Mouse (Mus musculus): ENCODE data around the gene Slc35b1. TPM values are rescaled to one million over a fixed set of nuclear protein-coding genes. Genes with fewer than 3 reads are reported as not detected.

Slc35b1 gene
- polyA plus RNA-seq (2015; fragmentation: Nextera tagmentation; extraction: Ambion mirVana) = 133 and 135 TPM in 2 replicates

GRCm38 (mm10) chr11:95384319-95384972, at the start of gene Slc35b1:
Gene Slc35b1 (plus strand): TSS chr11:95384692.
- H3K4me1 ChIP-seq (replicated peaks) = peaks cover 15% of the 10 kb centered on the region
- H3K27me3 ChIP-seq = no peaks in the 10 kb centered on the region
- under 1% methylated on average over 42 of the region's 42 CpGs for WGBS
- H3K9me3 ChIP-seq = no peaks in the 10 kb centered on the region
- H3K4me2 ChIP-seq = peak within 1 kb of the TSS; percentile 73
- H3K27ac ChIP-seq = peak within 1 kb of the TSS; percentile 94
- H3K4me3 ChIP-seq = peak within 1 kb of the TSS; percentile 92
- ATAC-seq (ENCODE audit: low FRiP score) = peak; percentile 95
- H3K9ac ChIP-seq = peak within 1 kb of the TSS; percentile 97
- H3K36me3 ChIP-seq = peaks cover 41% of the 10 kb centered on the region

- WGBS = 0% methylated on average over 15 of the region's 27 CpGs
- H3K4me1 ChIP-seq (replicated peaks) = peaks cover 33% of the 10 kb centered on the region
- no peaks in the 10 kb centered on the region for H3K36me3 ChIP-seq
- peak within 1 kb of the TSS; percentile 80 for H3K9ac ChIP-seq
- H3K9me3 ChIP-seq = no peaks in the 10 kb centered on the region
- peak within 1 kb of the TSS; percentile 95 for H3K4me2 ChIP-seq
- H3K4me3 ChIP-seq = peak within 1 kb of the TSS; percentile 86
- H3K27ac ChIP-seq = no peak within 1 kb of the TSS
- peaks cover 12% of the 10 kb centered on the region for H3K27me3 ChIP-seq
- peak; percentile 97 for ATAC-seq (ENCODE audit: low FRiP score)
Measured at GRCm38 (mm10) chr11:95336568-95337128, 47.8 kb upstream of the Slc35b1 start, which contains the start of gene Fam117a. Gene Fam117a (plus strand): TSS chr11:95337018.

GRCm38 (mm10) chr11:95337129-95337813, 47.2 kb upstream of the Slc35b1 start:
- Histone ChIP-seq H3K27ac (no peak overlapping the region), H3K9me3 (no peaks in the 10 kb centered on the region), H3K36me3 (no peaks in the 10 kb centered on the region), H3K9ac (peak overlapping the region; percentile 80), H3K4me1 (replicated peaks) (peaks cover 33% of the 10 kb centered on the region), H3K4me2 (peak overlapping the region; percentile 95), H3K27me3 (peaks cover 12% of the 10 kb centered on the region), H3K4me3 (peak overlapping the region; percentile 86)
- peak; percentile 87 for ATAC-seq (ENCODE audit: low FRiP score)
- WGBS = under 1% methylated on average over 49 of the region's 50 CpGs

- peak overlapping the region; percentile 80 for H3K9ac ChIP-seq
- peaks cover 33% of the 10 kb centered on the region for H3K4me1 ChIP-seq (replicated peaks)
- H3K4me2 ChIP-seq = peak overlapping the region; percentile 95
- H3K9me3 ChIP-seq = no peaks in the 10 kb centered on the region
- peak overlapping the region; percentile 86 for H3K4me3 ChIP-seq
- no peaks in the 10 kb centered on the region for H3K36me3 ChIP-seq
- H3K27me3 ChIP-seq = peaks cover 12% of the 10 kb centered on the region
- ATAC-seq (ENCODE audit: low FRiP score) = no peak
- no peak overlapping the region for H3K27ac ChIP-seq
- 25% methylated on average over 9 of the region's 9 CpGs for WGBS
Measured at GRCm38 (mm10) chr11:95337846-95338342, 46.6 kb upstream of the Slc35b1 start.

- Histone ChIP-seq H3K4me1 (replicated peaks) (peaks cover 33% of the 10 kb centered on the region), H3K4me2 (peak overlapping the region; percentile 95), H3K36me3 (no peaks in the 10 kb centered on the region), H3K27ac (peak overlapping the region; percentile 30; the same call in 1 of the 2 replicates), H3K9me3 (no peaks in the 10 kb centered on the region), H3K9ac (peak overlapping the region; percentile 46; the same call in 1 of the 2 replicates), H3K27me3 (peaks cover 8% of the 10 kb centered on the region), H3K4me3 (no peak overlapping the region)
- ATAC-seq (ENCODE audit: low FRiP score) = no peak
- 17% methylated on average over 14 of the region's 14 CpGs for WGBS
Measured at GRCm38 (mm10) chr11:95339471-95340021, 44.9 kb upstream of the Slc35b1 start.

GRCm38 (mm10) chr11:95340259-95340658, 44.2 kb upstream of the Slc35b1 start:
- 57% methylated on average over 1 of the region's 1 CpGs for WGBS
- Histone ChIP-seq H3K9ac (no peak overlapping the region), H3K36me3 (no peaks in the 10 kb centered on the region), H3K4me3 (no peak overlapping the region), H3K9me3 (no peaks in the 10 kb centered on the region), H3K4me2 (no peak overlapping the region), H3K27ac (no peak overlapping the region), H3K4me1 (replicated peaks) (peaks cover 37% of the 10 kb centered on the region), H3K27me3 (peaks cover 8% of the 10 kb centered on the region)
- no peak for ATAC-seq (ENCODE audit: low FRiP score)

GRCm38 (mm10) chr11:95340664-95341063, 43.8 kb upstream of the Slc35b1 start:
- H3K9me3 ChIP-seq = no peaks in the 10 kb centered on the region

GRCm38 (mm10) chr11:95343180-95343579, 41.3 kb upstream of the Slc35b1 start:
- ATAC-seq (ENCODE audit: low FRiP score) = no peak
- Histone ChIP-seq H3K4me3 (no peak overlapping the region), H3K9me3 (no peaks in the 10 kb centered on the region), H3K4me1 (replicated peaks) (peaks cover 29% of the 10 kb centered on the region), H3K27me3 (peaks cover 1% of the 10 kb centered on the region), H3K36me3 (no peaks in the 10 kb centered on the region), H3K9ac (0 out of 2 replicates have a peak overlapping the region, but pooled peaks have one; percentile 24), H3K27ac (no peak overlapping the region), H3K4me2 (no peak overlapping the region)
- WGBS = 69% methylated on average over 4 of the region's 4 CpGs

More at GRCm38 (mm10) chr11:95340664-95341063, 43.8 kb upstream of the Slc35b1 start:
- WGBS = 35% methylated on average over 5 of the region's 5 CpGs
- ATAC-seq (ENCODE audit: low FRiP score) = no peak
- H3K27ac ChIP-seq = no peak overlapping the region
- H3K27me3 ChIP-seq = peaks cover 8% of the 10 kb centered on the region
- H3K36me3 ChIP-seq = no peaks in the 10 kb centered on the region
- H3K4me3 ChIP-seq = no peak overlapping the region
- H3K4me2 ChIP-seq = no peak overlapping the region
- peaks cover 39% of the 10 kb centered on the region for H3K4me1 ChIP-seq (replicated peaks)
- H3K9ac ChIP-seq = no peak overlapping the region

GRCm38 (mm10) chr11:95344181-95344580, 40.3 kb upstream of the Slc35b1 start:
- Histone ChIP-seq H3K4me3 (no peak overlapping the region), H3K27ac (no peak overlapping the region), H3K9me3 (no peaks in the 10 kb centered on the region), H3K9ac (no peak overlapping the region), H3K36me3 (0 out of 2 replicates have a peak, but pooled peaks cover 3% of the 10 kb centered on the region), H3K4me1 (replicated peaks) (peaks cover 21% of the 10 kb centered on the region), H3K4me2 (no peak overlapping the region), H3K27me3 (no peaks in the 10 kb centered on the region)
- WGBS = 85% methylated on average over 2 of the region's 2 CpGs
- no peak for ATAC-seq (ENCODE audit: low FRiP score)

GRCm38 (mm10) chr11:95350289-95350688, 34.2 kb upstream of the Slc35b1 start:
- Histone ChIP-seq H3K9ac (no peak overlapping the region), H3K27ac (no peak overlapping the region)
- no peak for ATAC-seq (ENCODE audit: low FRiP score)

GRCm38 (mm10) chr11:95350960-95351359, 33.5 kb upstream of the Slc35b1 start:
- Histone ChIP-seq H3K27ac (no peak overlapping the region), H3K4me1 (replicated peaks) (peaks cover 3% of the 10 kb centered on the region; the same call in 1 of the 2 replicates), H3K36me3 (0 out of 2 replicates have a peak, but pooled peaks cover 3% of the 10 kb centered on the region), H3K4me2 (no peak overlapping the region), H3K9me3 (no peaks in the 10 kb centered on the region), H3K9ac (no peak overlapping the region), H3K4me3 (no peak overlapping the region), H3K27me3 (no peaks in the 10 kb centered on the region)
- WGBS = 96% methylated on average over 3 of the region's 3 CpGs
- no peak for ATAC-seq (ENCODE audit: low FRiP score)

More at GRCm38 (mm10) chr11:95350289-95350688, 34.2 kb upstream of the Slc35b1 start:
- Histone ChIP-seq H3K4me1 (replicated peaks) (peaks cover 4% of the 10 kb centered on the region; the same call in 1 of the 2 replicates), H3K4me2 (no peak overlapping the region), H3K27me3 (no peaks in the 10 kb centered on the region), H3K4me3 (no peak overlapping the region), H3K36me3 (0 out of 2 replicates have a peak, but pooled peaks cover 3% of the 10 kb centered on the region), H3K9me3 (no peaks in the 10 kb centered on the region)
- WGBS = 69% methylated on average over 6 of the region's 6 CpGs

- Histone ChIP-seq H3K36me3 (0 out of 2 replicates have a peak, but pooled peaks cover 3% of the 10 kb centered on the region), H3K4me1 (replicated peaks) (peaks cover 15% of the 10 kb centered on the region), H3K4me3 (no peak overlapping the region), H3K4me2 (no peak overlapping the region), H3K27ac (no peak overlapping the region), H3K27me3 (no peaks in the 10 kb centered on the region), H3K9ac (no peak overlapping the region), H3K9me3 (no peaks in the 10 kb centered on the region)
- ATAC-seq (ENCODE audit: low FRiP score) = no peak
- WGBS = 89% methylated on average over 2 of the region's 2 CpGs
Measured at GRCm38 (mm10) chr11:95352686-95353085, 31.8 kb upstream of the Slc35b1 start.

Data from hindbrain, embryonic 13.5 days (tissue).